Mouse (Mus musculus) brown adipose tissue, adult 24 weeks (tissue): ENCODE results near the gene Abhd12b. TPM values are rescaled to one million over a fixed set of nuclear protein-coding genes. Genes with fewer than 3 reads are reported as not detected.
A peak's percentile ranks its signal among the peaks of the same experiment; 100 is the strongest.
"Not testable (repeated sequence)": the region's sequence is repeated elsewhere in the genome, so short reads cannot be mapped to it uniquely, and the experiment has no call there.

ENCODE experiments used
- H3K27ac ChIP-seq: fragments of 200-500 bp; replicated peaks from 2 replicates; pipeline ENCODE4 v1.5.1; 2012; ENCODE audit warnings: low read depth, mild to moderate bottlenecking, low read length
- H3K4me1 ChIP-seq: fragments of 200-500 bp; 2 replicates; pipeline ENCODE4 v1.6.1; 2012; ENCODE audit warnings: low read length, mixed read lengths; ENCODE audit not compliant: control insufficient read depth, insufficient read depth, insufficient read length
- H3K4me3 ChIP-seq: fragments of 200-500 bp; 2 replicates; pipeline ENCODE4 v1.5.1; 2012; ENCODE audit warnings: low read depth, mild to moderate bottlenecking, low read length, moderate library complexity; ENCODE audit not compliant: insufficient read depth
- polyA plus RNA-seq: library from polyadenylated mRNA; stranded (reverse); fragments of >200 nt; gene quantifications from 2 replicates; pipeline ENCODE4 v1.2.4, GENCODE M21; 2012; ENCODE audit not compliant: missing spikeins, insufficient read depth, insufficient read length

The Abhd12b gene
- polyA plus RNA-seq, 1 experiment: not detected

DNA sequence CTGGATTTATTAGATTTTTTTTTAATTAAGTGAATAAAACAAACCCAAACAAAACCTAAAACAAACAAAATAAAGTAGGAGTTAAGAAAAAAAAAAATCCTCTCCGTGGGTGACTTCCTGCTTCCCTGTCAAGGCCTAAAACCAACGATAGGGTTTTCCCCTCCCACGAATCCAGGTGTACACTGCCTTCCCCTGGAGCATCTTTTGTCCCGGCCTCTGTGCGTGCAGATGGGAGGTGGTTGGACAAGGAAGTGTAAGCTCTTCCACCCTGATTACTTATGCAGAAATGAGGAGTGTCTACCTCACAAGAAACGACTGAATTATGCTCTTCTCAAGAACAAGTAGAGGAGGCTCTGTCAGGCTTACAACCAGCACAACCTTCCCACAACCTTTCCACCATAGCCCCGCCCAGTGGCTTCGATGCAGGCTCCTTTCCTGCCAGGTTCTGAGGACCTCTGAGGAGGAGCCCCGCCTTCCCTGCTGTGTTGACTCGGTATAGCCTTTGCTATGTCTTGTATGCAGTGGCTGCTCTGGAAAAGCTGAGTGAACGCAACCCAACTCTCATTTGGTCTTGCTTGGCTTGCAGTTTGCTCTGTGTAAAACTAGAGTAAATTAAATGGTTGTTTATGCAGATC is 5.2 kb upstream of the Abhd12b start:
- Histone ChIP-seq H3K4me1 (peaks cover 2% of the 10 kb centered on the region; the same call in 1 of the 2 replicates), H3K4me3 (peak overlapping the region; percentile 23; the same call in 1 of the 2 replicates), H3K27ac (no peak overlapping the region)

DNA sequence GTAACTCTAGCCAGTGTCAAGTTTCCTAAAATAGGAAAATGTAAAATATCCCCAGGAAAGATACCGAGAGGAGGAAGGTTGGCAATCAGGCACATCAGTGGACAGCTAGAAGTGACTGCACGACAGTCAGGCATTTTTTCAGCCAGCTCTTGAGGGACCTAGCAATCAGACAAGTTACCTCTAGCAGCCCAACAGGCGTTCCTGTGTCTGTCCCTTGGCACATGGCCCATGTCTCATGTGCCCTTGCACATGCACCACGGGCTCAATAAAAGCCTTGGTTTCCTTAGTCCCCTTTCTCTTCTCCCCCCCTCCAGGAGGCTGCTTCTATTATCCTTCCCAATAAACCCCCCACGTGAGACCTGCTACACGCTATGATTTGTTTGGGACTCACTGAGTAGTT is 2.3 kb downstream of the Abhd12b start:
- Histone ChIP-seq H3K27ac (no peak overlapping the region), H3K4me3 (no peak overlapping the region), H3K4me1 (no peaks in the 10 kb centered on the region)

DNA sequence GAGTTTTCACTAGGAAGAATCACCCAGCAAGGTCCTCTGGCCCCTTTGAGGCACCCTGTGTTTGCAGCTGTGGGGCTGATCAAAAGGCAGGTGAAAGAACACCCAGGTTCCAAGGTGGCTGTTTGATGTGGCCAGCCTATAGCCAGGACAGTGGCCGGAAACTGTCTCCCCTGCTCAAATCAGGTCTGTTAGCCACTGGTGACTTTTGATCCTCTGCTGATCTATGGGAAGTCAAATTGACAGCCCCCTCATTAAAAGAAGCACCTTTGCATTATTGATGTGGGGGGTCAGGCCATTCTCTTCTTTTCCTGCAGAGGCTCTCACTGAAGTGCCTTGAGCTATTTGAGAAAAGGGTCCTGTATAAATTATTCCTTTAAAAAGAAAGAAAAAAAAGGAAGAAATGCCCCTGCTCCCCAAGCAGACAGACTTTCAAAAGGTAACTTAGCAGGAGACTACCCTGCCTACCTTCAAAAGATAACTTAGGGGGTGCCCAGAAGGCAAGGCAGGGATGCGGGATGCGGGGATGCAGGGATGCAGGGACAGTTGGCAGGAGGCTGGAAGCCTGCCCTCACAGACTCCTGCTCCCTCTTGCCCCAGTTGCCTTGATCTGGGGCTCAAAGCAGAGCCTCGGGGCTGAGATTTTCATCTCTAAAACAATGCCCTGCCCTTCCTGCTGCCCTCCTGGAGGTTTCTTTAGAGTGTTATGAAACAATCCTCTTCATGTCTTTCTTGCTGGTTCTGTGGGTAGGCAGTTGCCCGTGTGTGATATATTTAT is 3.5 kb downstream of the Abhd12b start:
- Histone ChIP-seq H3K4me3 (no peak overlapping the region), H3K4me1 (no peaks in the 10 kb centered on the region), H3K27ac (no peak overlapping the region)

DNA sequence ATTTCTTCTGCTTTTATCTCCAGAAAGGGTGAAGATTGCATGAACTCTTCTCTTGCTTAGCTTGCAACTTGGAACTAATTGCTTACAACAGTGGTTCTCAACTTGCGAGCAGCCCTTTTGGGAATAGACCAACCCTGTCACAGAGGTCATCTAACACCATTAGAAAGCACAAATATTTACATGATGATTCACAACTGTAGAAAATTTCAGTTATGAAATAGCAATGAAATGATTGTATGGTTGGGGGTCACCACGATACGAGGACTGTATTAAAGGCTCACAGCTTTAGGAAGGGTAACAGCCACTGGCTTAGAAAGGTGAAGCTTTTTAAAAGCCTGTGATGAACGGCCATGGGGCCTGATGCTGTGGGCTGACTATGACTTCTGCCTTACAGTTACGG is 7.1 kb downstream of the Abhd12b start:
- no peak overlapping the region for H3K27ac ChIP-seq
- H3K4me3 ChIP-seq: no peak overlapping the region
- H3K4me1 ChIP-seq: no peaks in the 10 kb centered on the region

DNA sequence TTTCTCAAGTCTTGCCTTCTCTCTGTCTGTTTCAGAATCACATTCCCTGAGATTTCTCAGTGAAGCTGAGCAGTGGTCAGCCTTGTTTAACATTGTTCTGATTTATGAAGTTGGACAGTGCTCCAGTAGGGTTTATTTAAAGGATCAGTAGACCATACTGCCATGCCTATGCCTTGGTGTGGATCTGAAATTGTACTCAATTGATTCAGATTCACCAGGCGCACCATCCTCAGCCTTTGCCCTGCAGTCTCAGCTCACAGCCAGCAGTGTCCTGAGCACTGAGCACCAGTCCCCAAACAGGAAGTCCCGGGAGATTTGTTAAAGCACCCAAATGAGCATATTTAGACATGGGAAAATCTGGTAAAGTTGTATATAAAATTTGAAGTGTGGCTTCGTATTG is 10.8 kb downstream of the Abhd12b start:
- H3K4me1 ChIP-seq: no peaks in the 10 kb centered on the region
- no peak overlapping the region for H3K4me3 ChIP-seq
- no peak overlapping the region for H3K27ac ChIP-seq

DNA sequence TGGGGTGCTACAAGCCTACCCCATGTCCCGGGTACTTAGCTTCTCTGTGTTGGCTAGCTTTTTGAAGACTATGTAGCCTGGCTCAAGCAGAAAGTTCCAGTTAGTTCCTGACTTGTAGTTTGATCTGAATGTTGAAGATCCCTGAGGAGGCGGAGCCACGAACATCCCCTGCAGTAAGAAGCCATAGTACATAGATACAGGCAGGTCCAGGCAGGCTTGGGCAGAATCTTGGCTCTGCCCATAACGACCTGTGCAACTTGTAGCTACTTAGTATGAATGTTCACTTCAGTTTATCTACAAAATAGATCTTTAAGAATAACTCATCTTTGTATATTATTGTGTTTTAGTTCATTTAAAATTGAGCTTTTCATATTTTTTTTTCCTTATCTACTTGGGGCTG is 14.0 kb downstream of the Abhd12b start:
- Histone ChIP-seq H3K27ac (no peak overlapping the region), H3K4me3 (no peak overlapping the region), H3K4me1 (no peaks in the 10 kb centered on the region)

DNA sequence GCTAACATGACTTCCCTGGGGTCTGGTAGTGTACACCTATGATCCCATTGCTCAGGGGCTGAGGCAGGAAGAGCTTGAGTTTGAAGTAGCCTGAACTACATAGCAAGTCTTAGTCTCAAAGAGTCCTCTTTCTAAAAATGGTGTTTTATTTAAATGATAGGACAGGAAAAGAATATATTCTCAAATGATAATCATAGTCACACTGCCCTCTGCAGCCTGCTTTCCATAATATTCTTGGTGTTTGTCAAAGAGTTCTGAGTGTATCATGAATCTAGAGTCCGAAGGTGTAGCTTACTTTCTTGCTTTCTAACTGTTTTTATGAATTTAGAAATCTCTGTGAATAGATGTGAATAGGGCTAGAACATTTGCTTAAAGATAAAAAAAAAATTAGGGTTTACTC is 16.0 kb downstream of the Abhd12b start:
- no peak overlapping the region for H3K27ac ChIP-seq
- H3K4me1 ChIP-seq: no peaks in the 10 kb centered on the region
- no peak overlapping the region for H3K4me3 ChIP-seq

DNA sequence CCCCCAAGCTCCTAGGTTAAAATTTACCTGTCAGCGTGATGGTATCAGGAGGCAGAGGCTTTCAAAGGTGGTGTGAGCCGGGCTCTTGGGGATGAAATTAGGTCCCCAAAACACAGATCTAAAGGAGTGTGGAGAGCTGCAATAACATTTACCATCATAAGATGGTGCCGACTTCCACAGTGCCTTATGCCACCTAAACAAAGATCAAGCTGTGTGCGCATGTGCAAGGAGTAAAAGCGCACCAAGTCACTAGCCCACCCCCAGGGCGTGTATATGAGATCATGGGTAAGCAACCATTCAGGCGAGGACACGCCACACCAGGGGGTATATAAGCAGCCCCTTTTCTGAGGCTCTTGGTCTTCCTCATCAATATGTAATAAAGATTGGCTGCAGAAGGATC is 29.6 kb downstream of the Abhd12b start:
- not testable (repeated sequence) for H3K27ac ChIP-seq, H3K4me1 ChIP-seq, H3K4me3 ChIP-seq

DNA sequence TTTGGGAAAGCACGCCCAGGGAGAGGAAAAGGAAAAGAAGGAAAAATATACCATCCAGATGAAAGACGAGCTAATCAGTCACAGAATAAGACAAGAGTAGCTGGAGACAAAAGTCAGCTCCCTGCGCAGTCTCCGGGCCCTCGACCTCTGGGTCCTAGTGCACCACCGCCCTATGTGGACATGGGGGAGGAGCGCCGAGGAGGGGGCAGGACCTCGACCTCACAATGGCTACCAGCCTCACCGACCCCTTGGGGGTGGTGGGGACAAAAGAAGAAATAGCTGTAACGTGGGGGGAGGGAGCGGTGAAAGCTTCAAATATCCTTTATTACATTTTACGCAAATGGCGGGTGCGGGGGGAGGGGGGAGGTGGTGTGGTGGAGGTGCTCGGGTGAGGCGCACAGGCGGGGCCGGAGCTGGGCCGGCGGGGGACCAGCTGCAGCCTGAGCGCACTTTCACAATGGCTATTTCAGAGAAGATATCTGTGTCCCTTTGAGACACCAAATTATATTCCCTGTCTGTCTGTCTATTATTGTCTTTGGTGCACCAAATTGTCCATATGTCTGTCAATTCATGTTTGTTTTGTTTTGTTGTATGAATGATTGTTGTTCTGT is 30.3 kb downstream of the Abhd12b start:
- no peak overlapping the region for H3K4me3 ChIP-seq
- H3K27ac ChIP-seq: no peak overlapping the region
- H3K4me1 ChIP-seq: no peaks in the 10 kb centered on the region

DNA sequence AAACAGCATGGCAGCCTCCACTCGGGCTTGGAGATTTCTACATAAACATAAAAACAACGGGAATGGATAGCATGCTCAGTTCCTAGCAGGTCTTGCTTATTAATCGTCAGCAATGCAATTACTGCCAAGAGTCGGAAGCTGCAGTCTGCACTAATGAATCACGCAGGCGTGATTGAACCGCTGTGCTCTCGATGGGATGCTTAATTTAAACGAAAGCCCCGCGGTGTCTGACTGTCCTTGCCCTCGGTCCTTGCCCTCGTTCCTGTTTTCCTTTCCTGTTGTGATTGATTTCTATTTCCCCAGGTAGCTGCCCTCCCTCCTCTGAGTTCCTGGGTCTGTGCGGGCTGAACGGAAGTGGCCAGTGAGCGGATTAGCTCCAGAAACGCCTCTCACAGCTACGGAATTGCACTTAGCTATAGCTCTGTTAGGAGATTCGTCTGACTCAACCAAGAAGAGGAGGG is 38.4 kb downstream of the Abhd12b start:
- Histone ChIP-seq H3K27ac (peak overlapping the region; percentile 17; the same call in 1 of the 2 replicates), H3K4me1 (peaks cover 9% of the 10 kb centered on the region), H3K4me3 (peak overlapping the region; percentile 53)

DNA sequence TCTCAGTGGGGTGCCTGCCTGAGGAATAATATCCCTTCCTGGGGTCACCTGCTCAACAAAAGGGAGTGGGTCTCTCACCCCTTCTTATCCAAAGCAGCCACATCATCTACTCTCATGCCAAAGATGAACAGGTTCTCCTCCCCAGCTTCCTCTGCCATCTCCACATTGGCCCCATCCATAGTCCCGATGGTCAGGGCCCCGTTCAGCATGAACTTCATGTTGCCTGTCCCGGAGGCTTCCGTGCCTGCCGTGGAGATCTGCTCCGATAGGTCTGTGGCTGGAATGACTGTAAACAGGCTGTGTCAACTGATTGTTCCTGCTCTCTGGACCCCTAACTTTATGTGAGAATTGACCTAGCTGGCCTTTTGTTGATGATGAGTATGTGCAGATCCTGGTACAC is 41.5 kb downstream of the Abhd12b start:
- Histone ChIP-seq H3K4me1 (peaks cover 9% of the 10 kb centered on the region), H3K27ac (no peak overlapping the region)

DNA sequence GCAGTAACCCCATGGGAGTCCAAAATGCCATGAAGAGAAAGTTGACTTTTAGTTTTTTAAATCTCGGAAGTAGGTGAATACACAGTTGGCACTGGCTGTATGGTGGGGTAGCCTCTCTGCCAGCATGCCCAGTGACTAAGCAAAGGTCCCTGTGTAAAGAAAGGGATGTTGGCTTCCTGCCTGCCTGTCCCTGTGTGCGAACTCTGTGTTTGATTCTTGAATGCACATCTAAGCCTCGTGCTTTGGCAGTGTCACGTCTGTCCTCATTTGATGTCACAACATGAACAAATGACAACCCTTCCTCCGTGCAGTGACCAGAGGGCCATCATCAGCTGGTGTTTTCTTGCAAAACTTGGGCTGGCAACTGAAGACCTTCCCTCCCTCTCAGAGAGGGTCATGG is 42.4 kb downstream of the Abhd12b start:
- H3K4me3 ChIP-seq: no peak overlapping the region
- H3K27ac ChIP-seq: no peak overlapping the region
- peaks cover 9% of the 10 kb centered on the region for H3K4me1 ChIP-seq

More for the DNA sequence above, 41.5 kb downstream of the Abhd12b start:
- H3K4me3 ChIP-seq: no peak overlapping the region

DNA sequence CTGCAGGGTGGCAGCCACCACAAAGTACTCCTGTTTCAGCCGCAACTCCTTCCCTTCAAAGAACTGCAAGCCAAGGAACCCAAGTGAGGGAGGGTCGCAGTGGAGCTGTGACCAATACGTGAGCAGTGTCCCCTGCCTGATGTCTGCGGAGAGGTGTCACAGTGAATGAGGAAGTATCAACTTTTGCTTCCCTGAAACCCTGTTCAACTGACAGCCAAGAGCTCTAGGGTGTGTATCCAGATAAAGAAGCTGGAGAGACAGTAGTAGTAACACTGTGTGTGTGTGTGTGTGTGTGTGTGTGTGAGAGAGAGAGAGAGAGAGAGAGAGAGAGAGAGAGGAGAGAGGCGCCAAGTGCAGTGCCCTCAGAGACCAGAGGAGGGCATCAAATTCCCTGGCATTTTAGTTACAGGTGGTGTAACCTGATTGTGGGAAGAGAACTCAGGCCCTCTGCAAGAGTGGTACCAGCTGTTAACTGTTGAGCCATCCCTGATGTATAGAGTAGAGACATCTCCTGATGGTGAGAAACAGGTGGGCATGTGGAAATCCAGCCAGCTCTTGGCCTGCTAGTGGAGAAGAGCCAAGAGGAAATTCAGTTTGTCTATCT is 48.1 kb downstream of the Abhd12b start:
- no peaks in the 10 kb centered on the region for H3K4me1 ChIP-seq
- no peak overlapping the region for H3K4me3 ChIP-seq

DNA sequence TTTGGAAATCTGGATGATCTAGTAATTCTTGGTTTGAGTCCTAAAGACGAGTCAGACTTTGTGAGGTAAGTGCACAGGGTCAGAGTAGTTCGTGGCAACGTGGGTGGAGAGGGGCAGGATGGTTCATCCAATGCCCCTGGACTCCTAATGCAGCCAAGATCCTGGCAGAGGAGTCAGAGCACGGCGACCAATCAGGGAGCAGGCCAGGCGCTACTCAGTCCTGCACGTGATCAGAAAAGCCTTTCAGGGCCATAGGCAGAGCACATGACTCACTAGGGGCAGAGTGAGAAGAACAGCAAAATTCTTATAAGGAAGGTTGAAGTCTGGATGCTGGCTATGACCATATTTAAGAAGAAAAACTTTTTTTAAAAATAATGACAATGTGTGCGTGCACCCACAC is 50.5 kb downstream of the Abhd12b start:
- Histone ChIP-seq H3K4me1 (no peaks in the 10 kb centered on the region), H3K4me3 (no peak overlapping the region)

More for the DNA sequence above, 48.1 kb downstream of the Abhd12b start:
- H3K27ac ChIP-seq: no peak overlapping the region

DNA sequence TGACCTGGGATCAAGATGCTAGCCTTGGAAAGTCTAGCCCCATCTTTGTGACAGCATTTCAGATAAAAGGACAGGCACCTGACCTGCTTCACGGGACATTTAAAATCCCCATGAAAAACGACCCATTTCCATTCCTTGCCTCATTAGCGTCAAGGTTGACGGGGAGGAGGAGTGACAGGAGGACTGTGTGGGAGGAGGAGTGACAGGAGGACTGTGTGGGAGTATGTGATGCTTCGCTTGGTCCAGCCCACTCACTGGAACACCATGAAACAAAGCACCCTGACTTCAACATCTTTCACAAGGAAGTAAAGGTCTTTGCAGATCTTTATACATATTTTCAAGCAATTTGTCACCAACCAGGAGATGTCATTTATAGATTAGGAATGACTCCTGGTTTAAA is 54.3 kb downstream of the Abhd12b start:
- Histone ChIP-seq H3K27ac (no peak overlapping the region), H3K4me3 (no peak overlapping the region), H3K4me1 (no peaks in the 10 kb centered on the region)

More for the DNA sequence above, 50.5 kb downstream of the Abhd12b start:
- no peak overlapping the region for H3K27ac ChIP-seq
